Mouse (Mus musculus): ENCODE measurements around the gene Ptgdr2.

The Ptgdr2 gene

GRCm38 (mm10) chr19:10975187-10975586, 38.2 kb downstream of the Ptgdr2 start:
- no peak for DNase-seq (ENCODE audit: low spot score in 2 of 2)

- no peak for DNase-seq (ENCODE audit: low spot score in 2 of 2)
Observed at GRCm38 (mm10) chr19:10976318-10976717, 39.4 kb downstream of the Ptgdr2 start.

GRCm38 (mm10) chr19:10979184-10980168, 42.5 kb downstream of the Ptgdr2 start:
- peak; percentile 80 to 83 for DNase-seq (ENCODE audit: low spot score in 2 of 2)

- DNase-seq (ENCODE audit: low spot score in 2 of 2) = no peak
Observed at GRCm38 (mm10) chr19:10980210-10980609, 43.2 kb downstream of the Ptgdr2 start.

- DNase-seq (ENCODE audit: low spot score in 2 of 2) = no peak
Observed at GRCm38 (mm10) chr19:10983146-10983545, 46.2 kb downstream of the Ptgdr2 start.

- no peak for DNase-seq (ENCODE audit: low spot score in 2 of 2)
Observed at GRCm38 (mm10) chr19:10984551-10984950, 47.6 kb downstream of the Ptgdr2 start.

GRCm38 (mm10) chr19:10985889-10986288, 48.9 kb downstream of the Ptgdr2 start:
- peak in 1 of 2 experiments; percentile 17 for DNase-seq (ENCODE audit: low spot score in 2 of 2)

- no peak for DNase-seq (ENCODE audit: low spot score in 2 of 2)
Observed at GRCm38 (mm10) chr19:10988563-10988962, 51.6 kb downstream of the Ptgdr2 start.

GRCm38 (mm10) chr19:10990751-10991150, 53.8 kb downstream of the Ptgdr2 start:
- no peak for DNase-seq (ENCODE audit: low spot score in 2 of 2)

GRCm38 (mm10) chr19:10991911-10992310, 55.0 kb downstream of the Ptgdr2 start:
- DNase-seq (ENCODE audit: low spot score in 2 of 2) = no peak

Measured in right cerebral cortex, postnatal 10 days (tissue).